Mouse (Mus musculus) embryonic facial prominence, embryonic 15.5 days (tissue): ENCODE measurements around the gene Rnpc3. TPM values are rescaled to one million over a fixed set of nuclear protein-coding genes. Genes with fewer than 3 reads are reported as not detected.

Experiments used
- ATAC-seq: fragments of 200-750 bp; cut with Nextera tagmentation; 2 replicates; pipeline ENCODE4 v1.8.0; 2017; ENCODE audit warnings: low read depth, moderate TSS enrichment; ENCODE audit not compliant: insufficient number of reproducible peaks, low FRiP score, low TSS enrichment
- H3K27ac ChIP-seq: fragments of 300-500 bp; sonication (generic); replicated peaks from 2 replicates; pipeline ENCODE4 v1.5.1; 2015; ENCODE audit warnings: mild to moderate bottlenecking, inconsistent platforms
- H3K27me3 ChIP-seq: fragments of 300-500 bp; sonication (generic); 2 replicates; pipeline ENCODE4 v1.6.1; 2015; ENCODE audit warnings: inconsistent platforms
- H3K36me3 ChIP-seq: fragments of 300-500 bp; sonication (generic); 2 replicates; pipeline ENCODE4 v1.6.1; 2015; ENCODE audit warnings: mild to moderate bottlenecking, inconsistent platforms
- H3K4me1 ChIP-seq: fragments of 300-500 bp; sonication (generic); 2 replicates; pipeline ENCODE4 v1.6.1; 2015; ENCODE audit warnings: inconsistent platforms
- H3K4me2 ChIP-seq: fragments of 300-500 bp; sonication (generic); replicated peaks from 2 replicates; pipeline ENCODE4 v1.6.1; 2015; ENCODE audit warnings: mild to moderate bottlenecking, inconsistent platforms
- H3K4me3 ChIP-seq: fragments of 300-500 bp; sonication (generic); replicated peaks from 2 replicates; pipeline ENCODE4 v1.5.1; 2015; ENCODE audit warnings: mild to moderate bottlenecking, inconsistent platforms
- H3K9ac ChIP-seq: fragments of 300-500 bp; sonication (generic); 2 replicates; pipeline ENCODE4 v1.6.1; 2015; ENCODE audit warnings: inconsistent platforms
- H3K9me3 ChIP-seq: fragments of 300-500 bp; sonication (generic); replicated peaks from 2 replicates; pipeline ENCODE4 v1.6.1; 2016; ENCODE audit warnings: inconsistent platforms
- WGBS: fragments of 180-500 bp; shearing (Covaris S2); methylation state at CpG from one replicate; pipeline ENCODE4 v1.1.7; 2015; 5-methylcytosine and 5-hydroxymethylcytosine counted together
- polyA plus RNA-seq: library from polyadenylated mRNA; unstranded; fragments of >200 nt; fragmentation: Nextera tagmentation; extraction: Ambion mirVana; gene quantifications from 2 replicates; pipeline ENCODE4 v1.2.1, GENCODE M21; 2015

Gene Rnpc3
- polyA plus RNA-seq, 1 experiment from 2014 or later: 33.2 TPM

GRCm38 (mm10) chr3:113572158-113572557 is 57.8 kb downstream of the Rnpc3 start:
- Histone ChIP-seq H3K4me2 (no peak overlapping the region), H3K4me1 (no peaks in the 10 kb centered on the region), H3K27me3 (no peaks in the 10 kb centered on the region), H3K36me3 (no peaks in the 10 kb centered on the region), H3K9me3 (no peaks in the 10 kb centered on the region), H3K27ac (no peak overlapping the region), H3K4me3 (no peak overlapping the region), H3K9ac (no peak overlapping the region)
- ATAC-seq: no peak
- WGBS: 65% methylated on average over 3 of the region's 3 CpGs

Other genes starting within 250 kb of the Rnpc3 start
- 0.27 TPM in 1 of 2 replicates, not detected in the other for gene Amy2a1, start 97.7 kb downstream of the Rnpc3 start, polyA plus RNA-seq
- gene Amy1, start 23.4 kb downstream of the Rnpc3 start, polyA plus RNA-seq: 0.20 and 1.8 TPM in 2 replicates